Mouse (Mus musculus) small intestine, adult 2 months (tissue): ENCODE results near the gene Myod1.

Experiments
- CTCF ChIP-seq: fragments of 200-500 bp; IDR thresholded peaks from 2 replicates; pipeline ENCODE4 v1.5.1; 2012; ENCODE audit warnings: low read depth, mild to moderate bottlenecking, control low read depth, inconsistent platforms, low read length, moderate library complexity, mixed read lengths; ENCODE audit not compliant: insufficient replicate concordance, insufficient read length; ENCODE audit errors: extremely low read depth
- POLR2A ChIP-seq: fragments of 200-500 bp; IDR thresholded peaks from 2 replicates; pipeline ENCODE4 v1.6.1; 2012; ENCODE audit warnings: low read depth, mild to moderate bottlenecking, control low read depth, inconsistent platforms, low read length, moderate library complexity

- TF ChIP-seq POLR2A (no peak), CTCF (no peak)
These were observed 47.7 kb downstream of the Myod1 start for GRCm38 (mm10) chr7:46423951-46424350.
